Mouse (Mus musculus) spleen, postnatal 4 days (tissue): Measurements from ENCODE around the gene Cstf3.
A peak's percentile ranks its signal among the peaks of the same experiment; 100 is the strongest.
"Not testable (repeated sequence)": the region's sequence is repeated elsewhere in the genome, so short reads cannot be mapped to it uniquely, and the experiment has no call there.

Experiments
- DNase-seq, 2 experiments: peaks; one replicate each; pipeline ENCODE4 v3.0.0; 2022; ENCODE audit warnings: low spot score in 2 of 2

Cstf3 gene

DNA sequence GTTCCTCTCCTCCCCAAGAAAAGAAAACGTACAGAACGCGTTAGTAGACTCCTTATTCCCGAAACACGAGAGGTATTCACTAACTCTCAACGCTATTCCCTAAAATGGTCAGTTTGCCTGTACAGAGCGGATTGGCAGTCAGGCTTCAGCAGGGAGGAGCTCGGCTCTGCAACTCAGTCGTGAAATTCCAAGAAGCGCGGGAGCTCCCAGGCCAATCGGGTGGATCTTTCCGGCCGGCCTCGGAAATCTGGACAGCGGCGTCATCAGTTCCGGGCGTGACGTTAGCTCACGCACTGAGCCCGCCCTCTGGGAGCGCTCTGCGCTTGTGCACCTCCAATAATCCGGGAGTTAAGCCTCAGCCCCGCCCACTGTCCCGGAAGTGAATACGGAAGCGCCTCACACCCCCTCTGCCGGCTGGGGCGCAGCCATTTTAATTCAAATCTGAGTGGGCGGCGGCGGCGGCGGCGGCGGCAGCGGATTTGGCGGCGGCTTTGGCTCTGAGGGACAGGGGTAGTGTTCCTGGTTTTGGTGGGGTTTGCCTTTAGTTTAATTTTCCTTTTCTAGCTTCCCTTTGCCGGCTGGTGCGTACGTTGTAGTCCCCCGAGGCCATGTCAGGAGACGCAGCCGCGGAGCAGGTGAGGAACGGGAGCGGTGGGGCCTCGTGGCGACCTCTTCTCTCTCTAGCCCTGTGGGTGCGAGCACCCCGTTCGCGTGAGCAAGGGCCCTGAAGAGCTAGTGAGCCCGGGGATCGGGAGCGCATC, at the start of gene Cstf3:
TSS of gene Cstf3 (plus strand) at position 456 of the 761 bp plus-strand sequence.
- peak; percentile 97 for DNase-seq

- DNase-seq: not testable (repeated sequence)
Observed at GRCm38 (mm10) chr2:104556711-104557110, 33.6 kb upstream of the Cstf3 start.

- no peak for DNase-seq
Observed at GRCm38 (mm10) chr2:104557722-104558121, 32.6 kb upstream of the Cstf3 start.

- DNase-seq: no peak
Observed at GRCm38 (mm10) chr2:104558326-104558725, 32.0 kb upstream of the Cstf3 start.

DNA sequence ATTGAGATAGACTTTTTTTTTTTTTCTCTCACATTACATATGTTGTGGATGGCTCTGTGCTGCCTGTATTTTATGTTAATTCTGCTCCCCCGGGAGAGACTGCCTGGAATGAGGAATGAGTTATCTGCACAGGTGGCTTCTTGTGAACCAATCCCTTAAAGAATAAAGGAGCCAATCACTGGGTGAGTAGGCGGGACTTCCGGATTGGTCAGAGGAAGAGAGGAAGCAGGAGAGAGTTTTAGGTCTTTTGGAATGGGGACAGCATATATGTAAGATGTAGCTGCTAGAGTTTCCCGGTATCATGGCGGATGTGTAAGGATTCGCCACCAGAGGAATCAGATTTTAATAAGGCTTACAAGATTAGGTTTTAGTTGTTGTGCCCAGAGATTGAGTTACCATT, 31.4 kb upstream of the Cstf3 start:
- DNase-seq: no peak

GRCm38 (mm10) chr2:104559591-104560380, 30.5 kb upstream of the Cstf3 start:
- DNase-seq: no peak

GRCm38 (mm10) chr2:104561386-104561785, 28.9 kb upstream of the Cstf3 start:
- no peak for DNase-seq

DNA sequence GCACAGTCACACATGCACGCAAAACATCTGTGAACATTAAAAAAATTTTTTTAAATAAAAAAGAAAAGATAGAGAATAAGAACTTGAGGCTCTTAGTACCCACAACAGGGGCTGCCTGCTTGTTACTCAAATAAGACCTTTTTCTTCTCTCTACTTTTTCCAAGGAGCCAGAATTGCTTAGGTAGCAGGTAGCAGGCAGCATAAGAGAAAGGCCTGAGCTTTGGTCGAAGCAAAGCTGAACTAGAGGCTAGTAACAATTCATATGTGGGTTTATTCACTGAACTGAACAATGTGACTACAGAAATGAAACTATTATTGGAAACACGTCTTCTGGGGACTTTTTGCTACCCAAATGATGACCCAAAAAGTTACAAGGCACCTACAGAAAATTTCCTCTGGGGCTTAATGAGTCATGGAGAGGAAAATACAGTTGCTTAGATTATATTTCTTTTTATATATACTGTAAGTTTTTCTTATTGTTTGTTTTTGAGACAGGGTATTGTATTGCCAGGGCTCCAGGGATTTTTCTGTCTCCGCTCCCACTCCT, 28.3 kb upstream of the Cstf3 start:
- DNase-seq: no peak

GRCm38 (mm10) chr2:104572066-104572465, 18.3 kb upstream of the Cstf3 start:
- DNase-seq: no peak

DNA sequence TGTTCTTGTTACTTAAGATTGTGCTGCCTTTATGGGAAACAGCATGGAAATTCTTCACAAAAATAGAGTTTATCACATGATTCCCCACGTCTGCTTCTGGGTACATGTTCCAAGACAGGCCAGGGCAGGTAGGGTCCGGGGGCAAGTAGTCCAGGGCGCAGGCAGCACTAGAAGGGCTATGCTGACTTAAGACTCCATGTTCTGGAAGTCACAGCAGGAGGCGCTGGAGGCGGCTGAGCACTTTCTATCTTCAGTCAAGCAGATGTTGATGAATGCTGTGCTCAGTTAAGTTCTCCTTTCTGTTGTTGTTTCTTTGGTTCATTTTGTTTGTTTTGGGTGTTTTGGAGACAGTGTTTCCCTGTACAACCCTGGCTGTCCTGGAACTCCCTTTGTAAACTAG, 14.1 kb upstream of the Cstf3 start:
- DNase-seq: no peak

- DNase-seq: no peak
Observed at GRCm38 (mm10) chr2:104578021-104578420, 12.3 kb upstream of the Cstf3 start.

- DNase-seq: no peak
Observed at GRCm38 (mm10) chr2:104578836-104579604, 11.3 kb upstream of the Cstf3 start.

- DNase-seq: no peak
Observed at GRCm38 (mm10) chr2:104579784-104580446, 10.4 kb upstream of the Cstf3 start.

DNA sequence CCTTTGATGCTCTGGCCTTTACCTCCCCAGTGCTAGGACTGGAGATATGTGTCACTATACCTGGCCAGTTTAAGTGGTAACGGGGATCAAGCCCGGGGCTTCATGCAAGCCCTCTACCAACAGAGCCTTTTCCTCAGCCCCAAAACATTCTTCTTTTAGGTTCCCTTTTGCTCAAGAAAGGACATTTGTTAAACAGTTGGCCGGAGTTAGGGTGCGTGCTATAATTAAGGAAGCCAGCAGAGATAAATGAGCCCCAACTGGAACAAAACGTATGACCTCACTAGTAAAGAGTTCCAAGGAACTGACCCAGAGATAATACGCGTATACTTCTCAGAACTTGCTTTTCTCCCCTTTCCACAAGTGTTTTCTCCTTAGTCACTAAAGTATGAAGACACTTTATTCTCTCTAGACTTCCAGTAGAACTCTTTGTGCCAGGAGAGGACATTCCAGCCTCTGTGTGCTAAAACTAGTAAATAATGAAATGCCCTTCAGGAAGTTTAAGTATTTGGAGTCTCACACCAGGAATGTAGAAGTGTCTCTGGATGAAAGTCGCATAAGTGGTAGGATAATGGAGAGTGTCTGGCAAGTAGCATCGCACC, 8.9 kb upstream of the Cstf3 start:
- no peak for DNase-seq

GRCm38 (mm10) chr2:104583032-104583431, 7.3 kb upstream of the Cstf3 start:
- no peak for DNase-seq

GRCm38 (mm10) chr2:104584226-104584625, 6.1 kb upstream of the Cstf3 start:
- no peak for DNase-seq

GRCm38 (mm10) chr2:104585645-104586044, 4.7 kb upstream of the Cstf3 start:
- DNase-seq: no peak

DNA sequence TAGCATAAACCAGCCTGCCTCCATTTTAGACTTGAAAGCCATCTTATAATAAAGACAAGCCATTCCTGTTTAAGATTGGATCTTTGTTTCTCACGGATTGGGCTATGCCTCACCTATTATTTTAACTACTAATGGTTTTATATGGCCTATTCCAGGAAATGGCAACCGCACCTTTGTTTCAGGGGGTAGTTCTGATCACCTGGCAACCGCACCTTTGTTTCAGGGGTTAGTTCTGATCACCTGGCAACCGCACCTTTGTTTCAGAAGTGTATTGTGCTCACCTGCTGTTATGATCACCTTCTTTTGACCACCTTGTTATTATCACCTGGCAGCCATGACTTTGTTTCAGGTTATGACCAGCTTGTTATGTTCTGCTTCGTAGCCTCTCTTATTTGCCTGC, 1.8 kb upstream of the Cstf3 start:
- DNase-seq: no peak

GRCm38 (mm10) chr2:104590829-104591117, 450 bp downstream of the Cstf3 start:
- no peak for DNase-seq

DNA sequence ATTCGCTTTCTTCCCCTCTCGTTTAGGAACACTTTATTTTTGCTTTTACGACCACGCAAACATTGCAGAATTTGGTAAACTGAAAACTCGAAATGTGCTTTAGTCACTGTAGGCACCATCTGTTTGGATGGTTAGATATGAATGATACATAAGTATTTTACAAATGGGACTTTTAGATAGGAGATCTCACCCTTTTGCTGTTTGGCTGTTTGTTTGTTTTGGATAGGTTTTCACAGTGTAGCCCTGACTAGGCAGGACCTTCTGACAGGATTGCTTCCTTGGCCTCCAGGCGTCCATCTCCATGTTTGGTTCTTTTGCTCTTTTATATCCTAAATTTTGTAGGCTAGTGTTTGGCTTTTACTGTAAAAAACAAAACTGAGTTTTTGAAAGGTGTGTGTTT, 818 bp downstream of the Cstf3 start:
- no peak for DNase-seq

- no peak for DNase-seq
Observed at GRCm38 (mm10) chr2:104595063-104595462, 4.7 kb downstream of the Cstf3 start.
